Mouse (Mus musculus): Measurements from ENCODE around the gene Adamts14. TPM values are rescaled to one million over a fixed set of nuclear protein-coding genes. Genes with fewer than 3 reads are reported as not detected.

Gene Adamts14
- polyA plus RNA-seq, 2 experiments = 0.13 to 0.21 TPM

DNA sequence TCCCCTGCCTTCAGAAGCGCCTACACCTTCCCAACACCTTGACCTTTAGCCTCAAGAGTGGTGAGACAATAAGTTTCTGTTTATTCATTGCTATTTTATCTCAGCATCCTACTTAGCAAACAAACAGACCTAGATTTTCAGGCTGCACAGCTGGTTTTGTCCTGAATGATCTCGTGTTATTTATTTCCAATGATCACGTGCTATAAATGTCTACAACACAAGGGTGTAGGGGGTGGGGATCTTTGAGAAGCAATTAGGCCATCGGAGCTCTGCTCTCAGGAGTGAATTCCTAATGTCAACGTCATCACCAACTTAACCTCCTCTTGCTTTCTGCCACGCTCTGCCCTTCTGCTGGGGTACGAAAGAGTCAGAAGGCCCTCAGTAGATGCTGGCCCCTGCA is 113.1 kb downstream of the Adamts14 start:
- no peaks in the 10 kb centered on the region for H3K9me3 ChIP-seq (ENCODE audit: control insufficient read depth, low read length)
- ATAC-seq (ENCODE audit: insufficient read depth) (no peak), DNase-seq (ENCODE audit: low read depth in 3 of 3, low spot score in 3 of 3) (no peak)
- H3K4me1 ChIP-seq (replicated peaks; ENCODE audit: control insufficient read depth in 2 of 2, insufficient read depth in 2 of 2, low read length in 1 of 2) = no peaks in the 10 kb centered on the region; a peak in 1 of 4 replicates
- H3K4me3 ChIP-seq (ENCODE audit: insufficient read depth in 1 of 2, low read depth in 2 of 2, low read length in 2 of 2) = no peak overlapping the region
- TF ChIP-seq CTCF (IDR thresholded peaks at IDR 0.05; ENCODE audit: low read depth) (no peak), EP300 (IDR thresholded peaks at IDR 0.05; ENCODE audit: low read depth) (no peak)
- H3K9ac ChIP-seq (replicated peaks) = no peak overlapping the region
- H3K36me3 ChIP-seq (replicated peaks; ENCODE audit: control insufficient read depth, insufficient read depth, low read depth) = no peaks in the 10 kb centered on the region
- H3K27ac ChIP-seq = no peak overlapping the region
- H3K27me3 ChIP-seq (ENCODE audit: control insufficient read depth, insufficient read depth, low read length) = no peaks in the 10 kb centered on the region
- 56% methylated on average over 7 of the region's 7 CpGs for WGBS (ENCODE audit: insufficient replicate concordance)
- no peak overlapping the region for H3K4me2 ChIP-seq (ENCODE audit: low read depth)

DNA sequence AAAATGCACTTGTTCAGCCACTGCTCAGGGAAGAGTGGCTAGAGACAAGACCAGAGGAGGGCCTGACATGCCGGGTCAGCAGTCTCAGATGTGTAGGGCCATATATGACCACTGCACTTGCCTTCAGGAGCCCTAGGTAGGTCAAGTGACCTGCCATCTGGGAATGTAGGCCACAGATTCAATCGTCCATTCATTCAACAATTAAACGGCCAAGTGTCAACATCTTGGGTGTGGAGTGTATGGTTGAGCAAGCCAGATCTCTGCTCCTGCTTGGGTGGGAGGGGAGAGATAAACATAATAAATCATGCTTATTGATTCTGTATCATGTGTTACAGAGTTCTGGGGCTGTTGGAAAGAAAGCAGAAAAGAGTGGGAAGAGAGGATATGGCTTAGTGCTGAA is 114.6 kb downstream of the Adamts14 start:
- no peaks in the 10 kb centered on the region for H3K9me3 ChIP-seq (ENCODE audit: control insufficient read depth, low read length)
- no peak overlapping the region for H3K4me2 ChIP-seq (ENCODE audit: low read depth)
- ATAC-seq (ENCODE audit: insufficient read depth) = no peak
- no peak for DNase-seq (ENCODE audit: low read depth in 3 of 3, low spot score in 3 of 3)
- TF ChIP-seq CTCF (IDR thresholded peaks at IDR 0.05; ENCODE audit: low read depth) = no peak
- TF ChIP-seq EP300 (IDR thresholded peaks at IDR 0.05; ENCODE audit: low read depth) = no peak
- no peak overlapping the region for H3K4me3 ChIP-seq (ENCODE audit: insufficient read depth in 1 of 2, low read depth in 2 of 2, low read length in 2 of 2)
- H3K27me3 ChIP-seq (ENCODE audit: control insufficient read depth, insufficient read depth, low read length) = no peaks in the 10 kb centered on the region
- 61% methylated on average over 3 of the region's 3 CpGs for WGBS (ENCODE audit: insufficient replicate concordance)
- H3K27ac ChIP-seq = no peak overlapping the region
- peaks cover 0 to 2% of the 10 kb centered on the region in 2 experiments; a peak in 1 of 4 replicates for H3K4me1 ChIP-seq (replicated peaks; ENCODE audit: control insufficient read depth in 2 of 2, insufficient read depth in 2 of 2, low read length in 1 of 2)
- no peaks in the 10 kb centered on the region for H3K36me3 ChIP-seq (replicated peaks; ENCODE audit: control insufficient read depth, insufficient read depth, low read depth)
- H3K9ac ChIP-seq (replicated peaks) = no peak overlapping the region

DNA sequence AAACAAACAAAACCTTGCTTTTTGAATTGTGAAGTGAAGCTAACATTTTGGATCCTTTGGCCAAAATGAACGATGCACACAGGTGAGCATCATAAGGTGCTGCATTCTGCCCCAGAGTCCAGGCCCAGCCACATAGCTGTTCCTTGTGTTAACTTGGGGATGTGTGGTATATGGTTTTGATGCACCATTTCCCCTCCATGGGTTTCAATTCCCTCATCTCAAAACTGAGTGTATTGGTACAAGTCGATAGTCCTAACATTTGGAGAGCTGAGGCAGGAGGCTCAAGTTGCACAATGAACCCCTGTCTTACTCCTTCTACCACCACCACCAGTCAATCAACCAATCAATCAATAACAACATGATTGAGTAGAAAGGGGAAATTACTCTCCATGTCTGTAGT is 116.8 kb downstream of the Adamts14 start:
- TF ChIP-seq CTCF (IDR thresholded peaks at IDR 0.05; ENCODE audit: low read depth) (no peak), EP300 (IDR thresholded peaks at IDR 0.05; ENCODE audit: low read depth) (no peak)
- 71% methylated on average over 2 of the region's 2 CpGs for WGBS (ENCODE audit: insufficient replicate concordance)
- ATAC-seq (ENCODE audit: insufficient read depth) (no peak), DNase-seq (ENCODE audit: low read depth in 3 of 3, low spot score in 3 of 3) (no peak)
- no peak overlapping the region for H3K4me3 ChIP-seq (ENCODE audit: insufficient read depth in 1 of 2, low read depth in 2 of 2, low read length in 2 of 2)
- H3K9ac ChIP-seq (replicated peaks) = no peak overlapping the region
- H3K27ac ChIP-seq = no peak overlapping the region
- H3K27me3 ChIP-seq (ENCODE audit: control insufficient read depth, insufficient read depth, low read length) = no peaks in the 10 kb centered on the region
- H3K9me3 ChIP-seq (ENCODE audit: control insufficient read depth, low read length) = no peaks in the 10 kb centered on the region
- no peaks in the 10 kb centered on the region for H3K36me3 ChIP-seq (replicated peaks; ENCODE audit: control insufficient read depth, insufficient read depth, low read depth)
- no peak overlapping the region for H3K4me2 ChIP-seq (ENCODE audit: low read depth)
- H3K4me1 ChIP-seq (replicated peaks; ENCODE audit: control insufficient read depth in 2 of 2, insufficient read depth in 2 of 2, low read length in 1 of 2) = peaks cover 0 to 7% of the 10 kb centered on the region in 2 experiments; a peak in 3 of 4 replicates

DNA sequence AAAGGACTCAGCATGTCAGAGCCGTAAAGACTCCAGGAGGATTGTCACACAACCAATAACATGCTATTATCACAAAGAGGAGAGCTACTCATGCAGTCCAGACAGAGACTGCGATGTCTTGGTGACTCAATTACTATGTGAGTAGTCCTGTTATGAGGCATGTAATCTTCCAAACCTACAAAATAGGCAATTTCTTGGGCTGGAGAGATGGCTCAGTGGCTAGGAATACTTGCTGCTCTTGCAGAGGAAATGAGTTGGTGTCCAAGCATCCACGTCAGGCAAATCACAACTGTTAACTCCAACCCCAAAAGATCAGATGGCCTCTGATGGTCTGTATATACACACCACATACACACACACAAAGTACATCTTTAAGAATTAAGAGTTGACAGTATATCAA is 117.6 kb downstream of the Adamts14 start:
- H3K9me3 ChIP-seq (ENCODE audit: control insufficient read depth, low read length) = no peaks in the 10 kb centered on the region
- no peaks in the 10 kb centered on the region for H3K27me3 ChIP-seq (ENCODE audit: control insufficient read depth, insufficient read depth, low read length)
- no peak overlapping the region for H3K9ac ChIP-seq (replicated peaks)
- TF ChIP-seq EP300 (IDR thresholded peaks at IDR 0.05; ENCODE audit: low read depth) = no peak
- TF ChIP-seq CTCF (IDR thresholded peaks at IDR 0.05; ENCODE audit: low read depth) = no peak
- H3K4me1 ChIP-seq (replicated peaks; ENCODE audit: control insufficient read depth in 2 of 2, insufficient read depth in 2 of 2, low read length in 1 of 2) = peaks cover under 1 to 13% of the 10 kb centered on the region in 2 experiments
- H3K36me3 ChIP-seq (replicated peaks; ENCODE audit: control insufficient read depth, insufficient read depth, low read depth) = no peaks in the 10 kb centered on the region
- H3K4me2 ChIP-seq (ENCODE audit: low read depth) = no peak overlapping the region
- H3K4me3 ChIP-seq (ENCODE audit: insufficient read depth in 1 of 2, low read depth in 2 of 2, low read length in 2 of 2) = no peak overlapping the region
- DNase-seq (ENCODE audit: low read depth in 3 of 3, low spot score in 3 of 3) = no peak
- WGBS (ENCODE audit: insufficient replicate concordance) = 58% methylated on average over 3 of the region's 3 CpGs
- H3K27ac ChIP-seq = no peak overlapping the region
- no peak for ATAC-seq (ENCODE audit: insufficient read depth)

DNA sequence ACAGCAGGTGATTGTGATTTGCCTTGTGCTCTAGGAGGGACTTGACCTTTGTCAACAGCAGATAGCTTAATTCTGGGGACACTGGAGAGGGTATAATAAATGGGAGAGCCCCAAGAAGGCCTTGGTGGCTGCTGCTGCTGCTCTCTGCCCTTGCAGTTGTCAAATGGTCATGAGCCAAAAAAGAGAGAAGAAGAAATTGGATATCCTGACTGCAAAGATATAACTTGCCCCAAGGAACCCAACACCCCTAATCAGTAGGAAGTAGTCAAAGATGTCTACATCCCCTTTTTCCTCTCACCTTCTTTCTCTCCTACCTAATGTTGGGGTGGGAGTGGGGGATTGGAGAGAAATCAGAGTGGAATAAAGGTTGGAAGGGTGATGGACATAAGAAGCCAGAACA is 121.1 kb downstream of the Adamts14 start:
- Histone ChIP-seq H3K36me3 (replicated peaks; ENCODE audit: control insufficient read depth, insufficient read depth, low read depth) (no peaks in the 10 kb centered on the region), H3K9me3 (ENCODE audit: control insufficient read depth, low read length) (no peaks in the 10 kb centered on the region), H3K4me2 (ENCODE audit: low read depth) (no peak overlapping the region), H3K9ac (replicated peaks) (no peak overlapping the region), H3K27ac (no peak overlapping the region), H3K4me3 (ENCODE audit: insufficient read depth in 1 of 2, low read depth in 2 of 2, low read length in 2 of 2) (no peak overlapping the region), H3K4me1 (replicated peaks; ENCODE audit: control insufficient read depth in 2 of 2, insufficient read depth in 2 of 2, low read length in 1 of 2) (peaks cover 22 to 38% of the 10 kb centered on the region in 2 experiments), H3K27me3 (ENCODE audit: control insufficient read depth, insufficient read depth, low read length) (no peaks in the 10 kb centered on the region)
- ATAC-seq (ENCODE audit: insufficient read depth) (no peak), DNase-seq (ENCODE audit: low read depth in 3 of 3, low spot score in 3 of 3) (no peak)
- TF ChIP-seq EP300 (IDR thresholded peaks at IDR 0.05; ENCODE audit: low read depth) (no peak), CTCF (IDR thresholded peaks at IDR 0.05; ENCODE audit: low read depth) (no peak)

All from liver, embryonic 14.5 days (tissue).